Mouse (Mus musculus): ENCODE measurements at regions not wholly inside any gene's neighbourhood (a gene's known extent, or its start where the extent isn't known, plus 50 kb on each side); places are given as distances from the start of the nearest gene placed in this dataset.
A peak's percentile ranks its signal among the peaks of the same experiment; 100 is the strongest.

DNA sequence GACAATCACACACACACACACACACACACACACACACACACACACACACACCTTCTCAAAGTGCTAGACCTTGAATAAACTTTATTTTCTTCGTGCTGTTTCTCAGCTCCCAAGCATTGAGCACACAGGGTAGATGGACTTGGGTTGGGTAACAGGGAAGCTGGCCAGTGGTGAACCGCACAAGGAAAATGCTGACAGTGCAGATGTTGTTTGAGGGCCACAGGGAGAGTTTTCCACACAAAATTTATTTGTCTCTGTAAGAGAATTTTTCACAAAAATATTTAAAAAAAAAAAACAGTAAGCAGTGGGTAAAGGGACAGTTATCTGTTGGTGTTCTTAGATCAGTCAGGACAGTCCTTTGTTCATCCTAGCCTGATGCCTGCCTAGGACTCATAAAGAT, 110.8 kb upstream of the Usp24 start:
- no peaks in the 10 kb centered on the region for H3K27me3 ChIP-seq (replicated peaks; ENCODE audit: low read depth, poor library complexity, severe bottlenecking)
- H3K27ac ChIP-seq (replicated peaks) = no peak overlapping the region
- no peak for DNase-seq (ENCODE audit: low spot score)
- H3K4me1 ChIP-seq = peaks cover 25% of the 10 kb centered on the region
- no peaks in the 10 kb centered on the region for H3K36me3 ChIP-seq (replicated peaks)
- no peak overlapping the region for H3K4me3 ChIP-seq
- 90% methylated on average over 2 of the region's 2 CpGs for WGBS
- H3K9me3 ChIP-seq = no peaks in the 10 kb centered on the region

DNA sequence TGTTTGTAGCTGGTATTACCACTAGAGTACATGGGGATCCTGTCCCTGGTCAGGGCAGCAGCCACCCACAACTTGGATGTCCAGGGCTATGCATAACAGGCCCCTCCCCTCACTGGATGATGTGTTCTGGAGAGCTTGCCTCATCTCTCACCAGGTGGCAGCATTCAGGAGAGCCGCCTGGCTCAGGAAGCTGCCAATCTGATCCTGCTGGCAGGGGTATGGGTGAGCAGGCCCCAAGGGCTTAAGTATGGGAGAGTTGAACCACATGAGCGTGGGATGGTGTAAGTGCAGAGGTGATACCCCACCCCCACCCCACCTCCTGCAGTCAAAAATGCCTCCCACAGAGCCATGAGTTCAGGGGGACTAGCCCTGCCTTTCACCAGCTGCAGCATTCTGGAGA, 110.0 kb upstream of the Usp24 start:
- Histone ChIP-seq H3K27me3 (replicated peaks; ENCODE audit: low read depth, poor library complexity, severe bottlenecking) (no peaks in the 10 kb centered on the region), H3K4me1 (peaks cover 22% of the 10 kb centered on the region), H3K27ac (replicated peaks) (peak overlapping the region; percentile 57), H3K36me3 (replicated peaks) (no peaks in the 10 kb centered on the region), H3K4me3 (no peak overlapping the region), H3K9me3 (no peaks in the 10 kb centered on the region)
- DNase-seq (ENCODE audit: low spot score) = no peak
- 33% methylated on average over 2 of the region's 2 CpGs for WGBS

DNA sequence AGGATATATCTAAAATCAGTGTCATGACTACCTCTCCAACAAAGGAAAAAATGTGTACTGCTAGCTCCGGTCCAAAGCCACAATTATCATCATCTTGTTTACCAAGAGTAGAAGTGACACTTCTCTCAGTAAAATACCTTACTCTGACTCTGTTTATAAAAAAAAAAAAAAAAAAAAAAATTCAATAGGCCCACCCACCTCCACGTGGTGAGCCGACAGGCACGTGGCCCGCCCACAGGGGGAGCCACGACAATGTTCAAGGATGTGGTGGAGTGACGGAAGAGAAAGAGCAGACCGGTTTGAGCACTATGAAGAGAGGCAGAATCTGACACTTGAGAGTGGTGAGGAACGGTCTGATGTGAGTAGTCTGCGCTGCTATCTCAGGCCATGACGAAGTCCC, 106.5 kb upstream of the Usp24 start:
- no peaks in the 10 kb centered on the region for H3K36me3 ChIP-seq (replicated peaks)
- DNase-seq (ENCODE audit: low spot score) = no peak
- H3K9me3 ChIP-seq = no peaks in the 10 kb centered on the region
- WGBS = 84% methylated on average over 11 of the region's 11 CpGs
- no peak overlapping the region for H3K4me3 ChIP-seq
- no peaks in the 10 kb centered on the region for H3K27me3 ChIP-seq (replicated peaks; ENCODE audit: low read depth, poor library complexity, severe bottlenecking)
- H3K4me1 ChIP-seq = peaks cover 12% of the 10 kb centered on the region
- H3K27ac ChIP-seq (replicated peaks) = no peak overlapping the region; the same call in 1 of the 2 replicates

DNA sequence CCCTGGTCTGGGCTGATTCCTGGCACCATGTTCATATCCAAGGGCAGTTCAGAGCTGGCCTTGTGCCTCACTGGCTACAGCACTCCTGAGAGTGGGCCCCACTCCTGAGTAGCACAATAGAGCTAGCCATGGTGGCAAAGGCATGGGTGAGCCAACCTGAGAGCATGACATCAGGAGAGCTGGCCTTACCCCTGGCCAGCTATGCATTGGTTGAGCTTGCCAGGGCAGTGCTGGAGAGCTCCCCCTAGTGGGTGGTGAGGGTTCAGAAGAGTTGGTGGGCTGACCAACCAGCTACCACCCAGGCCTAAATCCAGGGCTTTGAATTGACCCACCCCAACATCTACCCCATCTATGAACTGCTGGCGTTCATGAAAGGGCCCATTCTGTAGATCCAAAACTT, 106.0 kb upstream of the Usp24 start:
- no peak for DNase-seq (ENCODE audit: low spot score)
- H3K27ac ChIP-seq (replicated peaks) = no peak overlapping the region; the same call in 1 of the 2 replicates
- no peaks in the 10 kb centered on the region for H3K36me3 ChIP-seq (replicated peaks)
- H3K4me3 ChIP-seq = no peak overlapping the region
- 93% methylated on average over 1 of the region's 1 CpGs for WGBS
- H3K27me3 ChIP-seq (replicated peaks; ENCODE audit: low read depth, poor library complexity, severe bottlenecking) = no peaks in the 10 kb centered on the region
- no peaks in the 10 kb centered on the region for H3K9me3 ChIP-seq
- peaks cover 12% of the 10 kb centered on the region for H3K4me1 ChIP-seq

DNA sequence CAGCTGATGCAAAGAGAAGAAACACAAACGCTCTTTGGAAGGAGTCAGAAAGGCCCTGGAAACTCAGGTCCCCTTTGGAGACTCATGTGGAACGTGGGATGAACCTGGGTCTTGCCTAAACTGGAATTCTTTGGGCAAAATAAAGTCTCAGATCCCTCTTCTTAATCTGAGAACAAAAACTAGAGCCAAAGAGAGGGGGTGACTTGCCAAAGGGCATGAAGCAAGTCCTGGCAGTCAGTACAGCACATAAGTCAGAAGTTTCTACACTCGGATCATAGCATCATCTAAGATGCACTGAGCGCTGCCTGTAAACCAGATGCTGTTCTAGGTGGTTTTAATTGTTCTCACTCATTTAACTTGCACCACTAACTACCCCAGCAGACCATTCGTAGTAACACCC, 101.8 kb upstream of the Usp24 start:
- H3K36me3 ChIP-seq (replicated peaks) = no peaks in the 10 kb centered on the region
- 85% methylated on average over 5 of the region's 5 CpGs for WGBS
- no peak overlapping the region for H3K27ac ChIP-seq (replicated peaks)
- no peak for DNase-seq (ENCODE audit: low spot score)
- no peak overlapping the region for H3K4me3 ChIP-seq
- 0 out of 2 replicates have a peak, but pooled peaks cover 4% of the 10 kb centered on the region for H3K4me1 ChIP-seq
- no peaks in the 10 kb centered on the region for H3K9me3 ChIP-seq
- no peaks in the 10 kb centered on the region for H3K27me3 ChIP-seq (replicated peaks; ENCODE audit: low read depth, poor library complexity, severe bottlenecking)

DNA sequence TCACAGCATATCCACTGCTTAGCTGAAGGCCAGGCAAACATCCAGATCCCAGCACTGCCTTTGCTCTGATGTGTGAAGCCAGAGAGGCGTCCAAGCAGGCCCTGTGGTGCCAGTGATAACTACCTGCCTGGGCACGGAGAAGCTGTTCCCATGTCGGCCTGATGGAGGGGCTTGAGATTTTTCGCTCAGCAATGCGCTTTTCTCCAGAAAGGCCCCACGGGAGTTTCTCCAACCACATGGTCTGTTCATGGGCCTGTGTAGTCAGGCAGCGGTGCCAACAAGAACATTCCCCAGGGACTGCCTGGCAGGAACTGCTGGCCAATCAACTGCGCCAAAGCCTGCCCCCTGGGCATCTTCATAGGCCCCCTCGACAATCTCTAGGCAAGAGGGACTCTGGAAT, 95.4 kb upstream of the Usp24 start:
- no peaks in the 10 kb centered on the region for H3K36me3 ChIP-seq (replicated peaks)
- no peaks in the 10 kb centered on the region for H3K9me3 ChIP-seq
- WGBS = 86% methylated on average over 9 of the region's 9 CpGs

DNA sequence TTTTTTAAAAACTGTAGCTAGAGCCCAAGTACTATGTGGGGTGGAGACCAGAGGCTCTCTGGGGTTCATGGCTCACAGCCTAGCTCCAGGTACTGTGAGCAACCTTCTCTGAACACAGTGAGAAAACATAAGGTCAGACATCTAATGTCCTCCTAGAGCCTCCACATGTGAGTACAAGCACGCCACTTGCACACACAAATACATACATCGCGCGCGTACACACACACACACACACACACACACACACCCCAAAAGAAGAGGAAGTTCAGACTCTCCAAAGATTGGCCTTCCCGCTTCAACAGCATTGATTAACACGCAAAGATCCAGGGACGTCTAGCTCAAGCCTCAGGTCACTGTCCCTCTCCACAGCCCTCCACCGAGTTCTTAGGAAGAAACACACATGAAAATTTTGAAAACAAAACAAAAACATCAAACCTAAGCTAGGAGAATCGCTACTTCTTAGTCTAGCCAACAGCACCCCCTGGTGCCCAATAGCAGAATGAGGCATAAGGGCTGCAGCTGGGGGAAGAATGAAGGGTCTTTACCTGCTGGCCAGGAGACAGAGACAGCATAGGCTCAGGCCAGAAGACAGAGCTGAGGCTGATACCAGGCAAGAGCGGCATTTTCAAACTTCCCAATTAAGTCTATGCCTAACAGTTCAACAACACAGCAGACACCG, 90.7 kb upstream of the Usp24 start:
- 56% methylated on average over 12 of the region's 12 CpGs for WGBS
- Histone ChIP-seq H3K27me3 (replicated peaks; ENCODE audit: low read depth, poor library complexity, severe bottlenecking) (no peaks in the 10 kb centered on the region), H3K36me3 (replicated peaks) (no peaks in the 10 kb centered on the region), H3K27ac (replicated peaks) (peak overlapping the region; percentile 58; the same call in 1 of the 2 replicates), H3K9me3 (no peaks in the 10 kb centered on the region), H3K4me1 (peaks cover 6% of the 10 kb centered on the region), H3K4me3 (no peak overlapping the region)
- DNase-seq (ENCODE audit: low spot score) = peak; percentile 76

More for the DNA sequence above, 95.4 kb upstream of the Usp24 start:
- Histone ChIP-seq H3K27ac (replicated peaks) (no peak overlapping the region), H3K4me1 (peaks cover 6% of the 10 kb centered on the region), H3K4me3 (no peak overlapping the region), H3K27me3 (replicated peaks; ENCODE audit: low read depth, poor library complexity, severe bottlenecking) (no peaks in the 10 kb centered on the region)
- DNase-seq (ENCODE audit: low spot score) = no peak

DNA sequence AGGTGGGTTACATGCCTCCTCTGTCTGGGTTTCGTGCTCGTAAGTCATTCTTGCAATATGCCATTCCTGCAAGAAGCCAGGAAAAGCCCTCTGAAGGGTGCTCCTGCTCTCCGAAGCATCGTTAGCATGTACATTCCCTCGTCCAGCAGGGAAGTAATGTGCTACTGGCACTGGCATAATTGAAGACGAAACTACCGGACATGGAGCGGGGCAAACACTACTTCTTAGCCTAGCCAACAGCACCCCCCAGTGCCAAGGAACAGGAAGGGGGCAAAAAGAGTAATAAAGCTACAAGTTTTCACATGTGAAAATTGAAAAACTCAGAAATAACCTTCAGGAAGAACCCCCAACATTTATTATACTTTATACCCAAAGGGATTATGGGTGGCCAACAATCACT, 88.6 kb upstream of the Usp24 start:
- peaks cover 9% of the 10 kb centered on the region for H3K4me1 ChIP-seq
- no peaks in the 10 kb centered on the region for H3K9me3 ChIP-seq
- no peaks in the 10 kb centered on the region for H3K36me3 ChIP-seq (replicated peaks)
- H3K27me3 ChIP-seq (replicated peaks; ENCODE audit: low read depth, poor library complexity, severe bottlenecking) = no peaks in the 10 kb centered on the region
- no peak overlapping the region for H3K4me3 ChIP-seq
- 68% methylated on average over 8 of the region's 8 CpGs for WGBS
- DNase-seq (ENCODE audit: low spot score) = peak; percentile 60
- no peak overlapping the region for H3K27ac ChIP-seq (replicated peaks)

DNA sequence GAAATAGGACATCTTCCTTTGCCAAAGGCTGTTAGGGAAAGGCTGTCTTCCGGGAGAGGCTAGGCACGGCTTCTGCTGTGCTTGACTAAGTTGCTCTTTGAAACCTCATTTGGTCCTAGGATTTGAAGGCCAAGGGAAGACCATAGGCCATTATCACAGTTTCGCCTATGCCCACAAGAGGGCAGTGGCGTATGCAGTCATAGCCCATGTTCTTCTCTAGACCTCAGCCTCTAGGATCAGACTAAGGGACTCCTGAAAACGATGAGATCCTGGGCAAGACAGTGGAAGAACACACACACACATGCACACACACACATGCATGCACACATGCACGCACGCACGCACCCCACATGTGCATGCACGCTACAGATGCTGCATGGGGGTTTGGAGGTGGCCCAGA, 87.5 kb upstream of the Usp24 start:
- no peaks in the 10 kb centered on the region for H3K9me3 ChIP-seq
- WGBS = 47% methylated on average over 9 of the region's 9 CpGs
- no peak overlapping the region for H3K4me3 ChIP-seq
- H3K27me3 ChIP-seq (replicated peaks; ENCODE audit: low read depth, poor library complexity, severe bottlenecking) = no peaks in the 10 kb centered on the region
- peak; percentile 76 for DNase-seq (ENCODE audit: low spot score)
- H3K36me3 ChIP-seq (replicated peaks) = no peaks in the 10 kb centered on the region
- no peak overlapping the region for H3K27ac ChIP-seq (replicated peaks)
- peaks cover 13% of the 10 kb centered on the region for H3K4me1 ChIP-seq

DNA sequence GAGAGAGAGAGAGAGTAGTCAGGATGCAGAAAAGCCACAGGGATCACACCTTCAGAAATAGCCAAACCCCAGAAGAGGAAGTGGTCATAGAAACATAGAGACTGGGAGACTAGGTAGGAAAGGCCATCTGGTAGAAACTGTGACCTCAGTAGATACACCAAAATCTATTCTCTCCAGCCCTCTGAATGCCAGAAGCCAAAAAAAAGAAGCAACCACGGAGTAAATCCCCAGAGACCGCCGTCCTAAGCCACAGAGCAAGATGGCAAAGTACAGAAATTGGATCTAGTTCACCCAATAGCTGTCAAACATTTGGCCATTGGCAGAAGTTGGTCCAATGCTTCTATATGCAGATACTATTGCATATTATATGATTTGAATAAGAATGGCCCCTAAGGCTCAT, 86.5 kb upstream of the Usp24 start:
- H3K4me1 ChIP-seq = peaks cover 13% of the 10 kb centered on the region

DNA sequence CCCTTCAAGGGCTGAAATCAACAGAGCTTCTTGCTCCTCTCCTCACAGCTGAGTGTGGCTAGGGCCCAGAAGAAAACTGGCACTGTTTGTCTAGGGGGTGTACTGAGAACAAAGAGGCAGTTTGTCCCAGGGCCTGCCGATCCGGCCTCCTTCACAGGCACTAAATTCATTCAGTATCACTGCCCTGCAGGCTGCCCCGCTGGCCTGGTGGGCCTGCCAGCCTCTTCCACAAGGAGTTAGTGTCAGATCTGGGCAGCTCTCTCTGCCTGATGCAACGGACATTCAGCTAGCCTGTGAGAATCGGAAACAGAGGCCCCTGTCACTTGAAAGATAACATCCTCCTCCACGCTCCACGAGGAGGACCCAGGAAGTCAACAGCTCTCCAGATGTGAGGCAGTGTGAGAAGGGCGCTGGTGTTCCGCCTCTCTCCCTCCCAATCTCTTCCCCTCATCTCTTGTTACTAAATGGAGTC, 83.5 kb upstream of the Usp24 start:
- DNase-seq (ENCODE audit: low spot score) = peak; percentile 37
- WGBS = 34% methylated on average over 9 of the region's 9 CpGs
- Histone ChIP-seq H3K9me3 (no peaks in the 10 kb centered on the region), H3K27ac (replicated peaks) (peak overlapping the region; percentile 66), H3K4me3 (no peak overlapping the region), H3K36me3 (replicated peaks) (no peaks in the 10 kb centered on the region), H3K27me3 (replicated peaks; ENCODE audit: low read depth, poor library complexity, severe bottlenecking) (no peaks in the 10 kb centered on the region), H3K4me1 (peaks cover 14% of the 10 kb centered on the region)

More for the DNA sequence above, 86.5 kb upstream of the Usp24 start:
- 79% methylated on average over 3 of the region's 3 CpGs for WGBS
- no peaks in the 10 kb centered on the region for H3K9me3 ChIP-seq
- no peak for DNase-seq (ENCODE audit: low spot score)
- no peak overlapping the region for H3K4me3 ChIP-seq
- no peaks in the 10 kb centered on the region for H3K36me3 ChIP-seq (replicated peaks)
- no peaks in the 10 kb centered on the region for H3K27me3 ChIP-seq (replicated peaks; ENCODE audit: low read depth, poor library complexity, severe bottlenecking)
- no peak overlapping the region for H3K27ac ChIP-seq (replicated peaks)

DNA sequence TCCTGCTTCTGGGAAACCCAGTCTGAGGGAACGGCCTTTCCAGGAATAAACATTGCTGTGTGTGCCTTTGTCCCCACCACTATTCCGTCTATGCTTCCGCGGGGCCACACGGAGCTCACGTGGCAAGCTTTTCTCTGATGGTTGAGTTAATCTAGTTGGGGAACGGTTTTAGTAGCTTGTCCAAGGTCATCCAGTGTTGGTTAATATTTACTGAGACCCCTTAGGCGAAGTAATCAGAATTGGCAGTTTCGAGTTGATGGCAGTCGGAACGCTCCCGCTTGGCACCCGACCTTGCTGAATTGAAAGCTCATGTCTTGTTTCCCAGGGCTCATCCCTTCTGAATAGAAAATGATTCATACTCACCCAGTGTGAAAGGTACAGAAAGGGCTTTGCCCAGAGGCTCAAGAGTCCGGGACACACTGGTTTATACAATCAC, 71.6 kb upstream of the Usp24 start:
- H3K27ac ChIP-seq (replicated peaks) = no peak overlapping the region
- WGBS = 90% methylated on average over 14 of the region's 14 CpGs
- H3K36me3 ChIP-seq (replicated peaks) = no peaks in the 10 kb centered on the region
- H3K27me3 ChIP-seq (replicated peaks; ENCODE audit: low read depth, poor library complexity, severe bottlenecking) = no peaks in the 10 kb centered on the region
- H3K4me3 ChIP-seq = no peak overlapping the region
- H3K4me1 ChIP-seq = no peaks in the 10 kb centered on the region
- no peak for DNase-seq (ENCODE audit: low spot score)
- no peaks in the 10 kb centered on the region for H3K9me3 ChIP-seq

DNA sequence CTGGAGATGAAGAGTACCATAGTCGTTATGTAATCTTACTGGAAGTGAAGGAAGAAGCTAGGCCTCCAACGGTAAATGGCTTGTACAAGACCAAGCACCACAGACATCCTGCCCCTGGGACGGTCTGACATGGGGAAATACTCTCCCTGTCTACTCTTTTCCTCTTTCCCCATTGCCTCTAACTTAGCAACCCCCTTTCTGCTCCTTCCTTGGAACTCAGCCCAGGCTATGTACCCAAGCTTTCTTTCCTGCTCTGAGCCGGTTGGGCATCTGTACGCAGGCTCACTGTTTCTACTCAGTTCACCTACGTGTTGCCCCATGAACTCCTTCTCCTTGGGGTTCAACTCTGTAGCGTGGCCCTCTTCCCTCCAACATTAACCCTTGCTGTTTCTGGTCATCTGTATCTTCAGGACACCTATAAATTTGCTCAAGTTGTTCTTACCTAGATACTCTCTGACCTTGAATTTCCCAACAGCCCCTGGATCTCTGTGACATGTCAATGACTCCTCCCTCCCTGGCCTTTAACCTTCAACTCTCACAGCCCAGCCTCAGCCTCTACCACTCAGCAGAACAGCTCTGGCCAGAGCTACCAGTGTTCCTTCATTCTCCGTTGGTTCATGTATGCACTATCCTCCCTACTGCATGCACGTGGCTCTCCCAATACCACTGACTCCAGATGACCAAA, 71.0 kb upstream of the Usp24 start:
- WGBS = 88% methylated on average over 9 of the region's 9 CpGs
- no peak overlapping the region for H3K4me3 ChIP-seq
- H3K27ac ChIP-seq (replicated peaks) = no peak overlapping the region
- H3K27me3 ChIP-seq (replicated peaks; ENCODE audit: low read depth, poor library complexity, severe bottlenecking) = no peaks in the 10 kb centered on the region
- no peak for DNase-seq (ENCODE audit: low spot score)
- H3K9me3 ChIP-seq = no peaks in the 10 kb centered on the region
- no peaks in the 10 kb centered on the region for H3K4me1 ChIP-seq
- H3K36me3 ChIP-seq (replicated peaks) = no peaks in the 10 kb centered on the region
